Mouse (Mus musculus) CD4-positive, CD25-positive, alpha-beta regulatory T cell, adult 2 months (primary cell): ENCODE data around the gene Evi5l.

Experiments
- DNase-seq: peaks from one replicate; pipeline ENCODE4 v3.0.0-alpha.2; 2012; ENCODE audit warnings: low read depth, low spot score

The Evi5l gene

GRCm38 (mm10) chr8:4205246-4206123, 39.1 kb downstream of the Evi5l start:
- no peak for DNase-seq

GRCm38 (mm10) chr8:4206182-4207015, 40.0 kb downstream of the Evi5l start:
- no peak for DNase-seq

GRCm38 (mm10) chr8:4207016-4207350, 40.6 kb downstream of the Evi5l start:
- DNase-seq: no peak

- peak; percentile 26 for DNase-seq
Measured at GRCm38 (mm10) chr8:4211097-4211496, 44.7 kb downstream of the Evi5l start.

GRCm38 (mm10) chr8:4212809-4213209, 46.4 kb downstream of the Evi5l start:
- peak; percentile 49 for DNase-seq

- DNase-seq: peak; percentile 62
Measured at GRCm38 (mm10) chr8:4213210-4214005, 47.0 kb downstream of the Evi5l start.

- peak; percentile 82 for DNase-seq
Measured at GRCm38 (mm10) chr8:4214006-4214980, 47.9 kb downstream of the Evi5l start.

GRCm38 (mm10) chr8:4216296-4216695, 49.9 kb downstream of the Evi5l start:
- DNase-seq: no peak

- peak; percentile 33 for DNase-seq
Measured at GRCm38 (mm10) chr8:4216791-4217621, 50.6 kb downstream of the Evi5l start, which contains the start of gene Prr36. Gene Prr36, minus strand, starts transcription at chr8:4217459.

GRCm38 (mm10) chr8:4219617-4220016, 53.2 kb downstream of the Evi5l start:
- DNase-seq: no peak

- DNase-seq: no peak
Measured at GRCm38 (mm10) chr8:4222059-4222458, 55.7 kb downstream of the Evi5l start.

GRCm38 (mm10) chr8:4226323-4226722, 60.0 kb downstream of the Evi5l start:
- no peak for DNase-seq

GRCm38 (mm10) chr8:4226739-4227347, 60.5 kb downstream of the Evi5l start, which contains the start of gene Lrrc8e:
Gene Lrrc8e, plus strand, starts transcription at chr8:4226827.
- no peak for DNase-seq

- DNase-seq: no peak
Measured at GRCm38 (mm10) chr8:4227919-4228318, 61.6 kb downstream of the Evi5l start.

- no peak for DNase-seq
Measured at GRCm38 (mm10) chr8:4229784-4230183, 63.4 kb downstream of the Evi5l start.

- DNase-seq: no peak
Measured at GRCm38 (mm10) chr8:4230612-4231351, 64.4 kb downstream of the Evi5l start.

- DNase-seq: no peak
Measured at GRCm38 (mm10) chr8:4237814-4238433, 71.6 kb downstream of the Evi5l start.
